10 mouse cellular contexts compared by ENCODE assay signal in the genomic region with DNA sequence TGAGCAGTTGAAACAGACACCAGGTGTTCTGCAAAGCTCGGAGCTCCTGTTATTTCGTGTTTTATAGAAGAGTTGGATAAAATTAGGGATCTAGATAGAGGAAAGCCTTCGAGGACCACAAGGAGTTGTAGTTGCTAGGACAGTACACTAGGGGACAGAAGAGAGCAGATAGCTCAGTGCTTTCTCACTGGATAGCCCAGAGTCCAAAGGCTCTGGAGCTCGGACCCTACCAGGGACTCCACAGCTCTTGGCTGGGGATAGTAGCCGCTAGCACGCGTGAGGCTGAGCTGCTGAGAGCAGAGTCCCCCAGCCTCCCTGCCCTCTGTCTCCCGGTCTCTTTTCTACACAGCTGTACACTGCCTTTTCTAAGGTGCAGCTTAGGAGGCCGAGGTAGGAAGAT. TPM values are rescaled to one million over a fixed set of nuclear protein-coding genes. Genes with fewer than 3 reads are reported as not detected.
DNase-seq lines count a peak whose midpoint lies in the region; ATAC-seq and TF ChIP-seq lines count a peak whose summit lies in the region.
"Had no signal": no experiment of that assay in that cellular context is flagged by ENCODE, and none has a peak within 500 bp of the region (broad histone marks: within the 10 kb centered on the region; RNA-seq: fewer than 3 reads in every experiment).

No protein-coding gene starts in this region.

- no peaks in the 10 kb centered on the region for H3K4me1 ChIP-seq in lung, adult 2 months (ENCODE audit: control insufficient read depth, insufficient read depth, low read length)
- no peaks in the 10 kb centered on the region for H3K4me1 ChIP-seq in stomach, embryonic 14.5 days (ENCODE audit: control insufficient read depth, insufficient read depth, low read length)
- H3K4me1 ChIP-seq: lung, embryonic 15.5 days had no signal

- WGBS in lung, adult 2 months = 32% methylated on average over 9 of the region's 9 CpGs
- WGBS in stomach, embryonic 14.5 days = 29% methylated on average over 9 of the region's 9 CpGs

- peak; percentile 18 for DNase-seq in left cerebral cortex, adult 11 months (ENCODE audit: low spot score)
- no peak for DNase-seq in left cerebral cortex, adult 8-10 months (ENCODE audit: low spot score in 2 of 2)
- DNase-seq in ZHBTc4 (ENCODE audit: low read depth, low spot score) = peak; percentile 78
- DNase-seq in cerebellum, postnatal 25 days = peak; percentile 57 to 74
- DNase-seq in kidney, adult 9 months = peak; percentile 45
- no peak for DNase-seq in lung, adult 2 months
- no peak for DNase-seq in ovary, postnatal 36 days (ENCODE audit: low spot score)

- no peak for TF ChIP-seq POLR2A in lung, adult 2 months (IDR thresholded peaks at IDR 0.05; ENCODE audit: borderline replicate concordance, extremely low read depth, low read depth, low read length)

- no peak overlapping the region for H3K4me3 ChIP-seq in lung, adult 2 months (replicated peaks; ENCODE audit: extremely low read depth, low read depth, low read length)
- H3K4me3 ChIP-seq in stomach, embryonic 14.5 days (ENCODE audit: low read depth, low read length) = no peak overlapping the region
- H3K4me3 ChIP-seq: erythroblast, embryonic 14.5 days; lung, embryonic 15.5 days had no signal

- H3K27ac ChIP-seq in stomach, embryonic 14.5 days (ENCODE audit: low read length) = no peak overlapping the region
- H3K27ac ChIP-seq: lung, embryonic 15.5 days had no signal

- no peak overlapping the region for H3K4me2 ChIP-seq in stomach, embryonic 14.5 days (replicated peaks; ENCODE audit: low read depth, low read length)
- H3K4me2 ChIP-seq: lung, embryonic 15.5 days had no signal

- no peaks in the 10 kb centered on the region for H3K36me3 ChIP-seq in stomach, embryonic 14.5 days (ENCODE audit: control insufficient read depth, insufficient read depth, low read length)
- H3K36me3 ChIP-seq: lung, embryonic 15.5 days had no signal

- no peak overlapping the region for H3K9ac ChIP-seq in stomach, embryonic 14.5 days (replicated peaks; ENCODE audit: low read depth, low read length)
- H3K9ac ChIP-seq: lung, embryonic 15.5 days had no signal

- no peaks in the 10 kb centered on the region for H3K9me3 ChIP-seq in stomach, embryonic 14.5 days (ENCODE audit: control insufficient read depth, low read depth, low read length)
- H3K9me3 ChIP-seq: lung, embryonic 15.5 days had no signal

- H3K27me3 ChIP-seq in stomach, embryonic 14.5 days (ENCODE audit: control insufficient read depth, insufficient read depth, low read length) = no peaks in the 10 kb centered on the region
- H3K27me3 ChIP-seq: lung, embryonic 15.5 days had no signal

- ATAC-seq in stomach, embryonic 14.5 days (ENCODE audit: insufficient number of reproducible peaks, insufficient read depth, low FRiP score, low read depth) = peak; percentile 49; the same call in 1 of the 2 replicates

- peak; percentile 68 for TF ChIP-seq CTCF in lung, adult 2 months (IDR thresholded peaks at IDR 0.05; ENCODE audit: insufficient read depth, low read length)

RNA-seq across cellular contexts. Expression of a gene that starts 41.2 kb away (rescaled TPM):
- 10 to 100 TPM; 41.7 to 50.8 (median 46.0) TPM for total RNA-seq in left cerebral cortex, adult 8-10 months (2022)
- polyA plus RNA-seq in lung, adult 2 months (2012; rRNA removed) = 43.1 and 54.7 TPM in 2 replicates
- 144 and 160 TPM in 2 replicates for polyA plus RNA-seq in stomach, embryonic 14.5 days (2014; fragmentation: Nextera tagmentation; extraction: Ambion mirVana)

Comparison
In these comparisons a context has a peak if more than half of its experiments do, and no peak if none do; other contexts are left out.
1. DNase-seq: peak in left cerebral cortex, adult 11 months (single experiment), ZHBTc4 (single experiment), cerebellum, postnatal 25 days (2 of 2) and kidney, adult 9 months (single experiment); none in left cerebral cortex, adult 8-10 months (0 of 2), lung, adult 2 months (single experiment) and ovary, postnatal 36 days (single experiment).